Mouse (Mus musculus) right cerebral cortex, postnatal 25 days (tissue): ENCODE measurements around the gene Slc25a5.

Experiments used
- DNase-seq: peaks from one replicate; pipeline ENCODE4 v3.0.0; 2022

Gene Slc25a5

GRCm38 (mm10) chrX:36804196-36804595 lies 8.7 kb downstream of the Slc25a5 start:
- DNase-seq, result no peak

- no peak for DNase-seq
Measured at GRCm38 (mm10) chrX:36805466-36806235, 10.2 kb downstream of the Slc25a5 start.

GRCm38 (mm10) chrX:36807360-36808317 lies 12.2 kb downstream of the Slc25a5 start:
- peak; percentile 84 for DNase-seq

- no peak for DNase-seq
Measured at GRCm38 (mm10) chrX:36808318-36808683, 12.8 kb downstream of the Slc25a5 start.

- DNase-seq, result no peak
Measured at GRCm38 (mm10) chrX:36811377-36811776, 15.9 kb downstream of the Slc25a5 start.

GRCm38 (mm10) chrX:36814161-36814836 lies 18.8 kb downstream of the Slc25a5 start:
- no peak for DNase-seq

GRCm38 (mm10) chrX:36815022-36815421 lies 19.6 kb downstream of the Slc25a5 start:
- DNase-seq, result no peak

GRCm38 (mm10) chrX:36815439-36815838 lies 20.0 kb downstream of the Slc25a5 start:
- no peak for DNase-seq

GRCm38 (mm10) chrX:36816368-36816899 lies 21.0 kb downstream of the Slc25a5 start:
- DNase-seq, result no peak

- DNase-seq, result no peak
Measured at GRCm38 (mm10) chrX:36816953-36817441, 21.5 kb downstream of the Slc25a5 start.

GRCm38 (mm10) chrX:36819575-36819974 lies 24.1 kb downstream of the Slc25a5 start:
- no peak for DNase-seq

GRCm38 (mm10) chrX:36820201-36820600 lies 24.8 kb downstream of the Slc25a5 start:
- no peak for DNase-seq

GRCm38 (mm10) chrX:36823932-36824711 lies 28.7 kb downstream of the Slc25a5 start:
- DNase-seq, result no peak

- no peak for DNase-seq
Measured at GRCm38 (mm10) chrX:36825032-36825431, 29.6 kb downstream of the Slc25a5 start.

GRCm38 (mm10) chrX:36826873-36827272 lies 31.4 kb downstream of the Slc25a5 start:
- DNase-seq, result no peak

GRCm38 (mm10) chrX:36830271-36830670 lies 34.8 kb downstream of the Slc25a5 start:
- no peak for DNase-seq

GRCm38 (mm10) chrX:36831632-36832031 lies 36.2 kb downstream of the Slc25a5 start:
- DNase-seq, result no peak

GRCm38 (mm10) chrX:36833397-36834084 lies 38.1 kb downstream of the Slc25a5 start:
- DNase-seq, result peak; percentile 39

- DNase-seq, result no peak
Measured at GRCm38 (mm10) chrX:36837069-36837676, 41.7 kb downstream of the Slc25a5 start.

GRCm38 (mm10) chrX:36839391-36839790 lies 43.9 kb downstream of the Slc25a5 start:
- DNase-seq, result no peak

GRCm38 (mm10) chrX:36841698-36842097 lies 46.2 kb downstream of the Slc25a5 start:
- DNase-seq, result no peak
